Mouse (Mus musculus): ENCODE measurements at regions not wholly inside any gene's neighbourhood (a gene's known extent, or its start where the extent isn't known, plus 50 kb on each side); places are given as distances from the start of the nearest gene placed in this dataset.

- no peak for DNase-seq (ENCODE audit: low spot score)
Observed at GRCm38 (mm10) chr15:87480758-87481157, 63.3 kb upstream of the Fam19a5 start.

Measured in testis, postnatal 10 days (tissue).